Mouse (Mus musculus): ENCODE results near the gene Agt. TPM values are rescaled to one million over a fixed set of nuclear protein-coding genes. Genes with fewer than 3 reads are reported as not detected.

The Agt gene
- polyA plus RNA-seq, 1 experiment, result 91.6 TPM

- H3K36me3 ChIP-seq (ENCODE audit: control insufficient read depth, insufficient read depth, low read length), result no peaks in the 10 kb centered on the region
- H3K27me3 ChIP-seq (replicated peaks; ENCODE audit: control insufficient read depth, insufficient read depth, low read length), result no peaks in the 10 kb centered on the region
- H3K4me3 ChIP-seq (ENCODE audit: insufficient read depth, low read depth, low read length), result no peak overlapping the region
- WGBS, result 61% methylated on average over 4 of the region's 4 CpGs
- no peaks in the 10 kb centered on the region for H3K4me1 ChIP-seq (ENCODE audit: control insufficient read depth, insufficient read depth, low read length)
- DNase-seq, result no peak
- no peak for TF ChIP-seq POLR2A (IDR thresholded peaks at IDR 0.05; ENCODE audit: low read depth, low read length)
- no peak; the same call in 1 of the 2 replicates for TF ChIP-seq CTCF (conservative IDR thresholded peaks at IDR 0.05; ENCODE audit: insufficient read depth, insufficient read length, low read depth, low read length)
- no peak overlapping the region for H3K27ac ChIP-seq (ENCODE audit: insufficient read depth, low read depth, low read length)
Observed at GRCm38 (mm10) chr8:124589393-124589792, 19.9 kb upstream of the Agt start.

GRCm38 (mm10) chr8:124586556-124586955, 17.1 kb upstream of the Agt start:
- no peak for TF ChIP-seq POLR2A (IDR thresholded peaks at IDR 0.05; ENCODE audit: low read depth, low read length)
- no peak for TF ChIP-seq CTCF (conservative IDR thresholded peaks at IDR 0.05; ENCODE audit: insufficient read depth, insufficient read length, low read depth, low read length)
- Histone ChIP-seq H3K27ac (ENCODE audit: insufficient read depth, low read depth, low read length) (no peak overlapping the region), H3K4me3 (ENCODE audit: insufficient read depth, low read depth, low read length) (no peak overlapping the region), H3K4me1 (ENCODE audit: control insufficient read depth, insufficient read depth, low read length) (no peaks in the 10 kb centered on the region), H3K27me3 (replicated peaks; ENCODE audit: control insufficient read depth, insufficient read depth, low read length) (no peaks in the 10 kb centered on the region), H3K36me3 (ENCODE audit: control insufficient read depth, insufficient read depth, low read length) (no peaks in the 10 kb centered on the region)
- WGBS, result 83% methylated on average over 2 of the region's 2 CpGs
- DNase-seq, result no peak

GRCm38 (mm10) chr8:124585718-124586425, 16.4 kb upstream of the Agt start:
- WGBS, result 33% methylated on average over 3 of the region's 3 CpGs
- peak; percentile 40 for DNase-seq
- no peak overlapping the region for H3K27ac ChIP-seq (ENCODE audit: insufficient read depth, low read depth, low read length)
- no peaks in the 10 kb centered on the region for H3K4me1 ChIP-seq (ENCODE audit: control insufficient read depth, insufficient read depth, low read length)
- H3K27me3 ChIP-seq (replicated peaks; ENCODE audit: control insufficient read depth, insufficient read depth, low read length), result no peaks in the 10 kb centered on the region
- TF ChIP-seq POLR2A (IDR thresholded peaks at IDR 0.05; ENCODE audit: low read depth, low read length) (no peak), CTCF (conservative IDR thresholded peaks at IDR 0.05; ENCODE audit: insufficient read depth, insufficient read length, low read depth, low read length) (no peak)
- H3K36me3 ChIP-seq (ENCODE audit: control insufficient read depth, insufficient read depth, low read length), result no peaks in the 10 kb centered on the region
- H3K4me3 ChIP-seq (ENCODE audit: insufficient read depth, low read depth, low read length), result no peak overlapping the region

- no peak overlapping the region for H3K4me3 ChIP-seq (ENCODE audit: insufficient read depth, low read depth, low read length)
- H3K36me3 ChIP-seq (ENCODE audit: control insufficient read depth, insufficient read depth, low read length), result no peaks in the 10 kb centered on the region
- DNase-seq, result no peak
- H3K27ac ChIP-seq (ENCODE audit: insufficient read depth, low read depth, low read length), result no peak overlapping the region
- H3K27me3 ChIP-seq (replicated peaks; ENCODE audit: control insufficient read depth, insufficient read depth, low read length), result no peaks in the 10 kb centered on the region
- TF ChIP-seq CTCF (conservative IDR thresholded peaks at IDR 0.05; ENCODE audit: insufficient read depth, insufficient read length, low read depth, low read length), result no peak
- TF ChIP-seq POLR2A (IDR thresholded peaks at IDR 0.05; ENCODE audit: low read depth, low read length), result no peak
- 79% methylated on average over 1 of the region's 1 CpGs for WGBS
- no peaks in the 10 kb centered on the region; the same call in 1 of the 2 replicates for H3K4me1 ChIP-seq (ENCODE audit: control insufficient read depth, insufficient read depth, low read length)
Observed at GRCm38 (mm10) chr8:124576751-124577150, 7.2 kb upstream of the Agt start.

GRCm38 (mm10) chr8:124575811-124576210, 6.3 kb upstream of the Agt start, which contains the start of gene Capn9:
Gene Capn9 (plus strand): TSS chr8:124576111.
- TF ChIP-seq POLR2A (IDR thresholded peaks at IDR 0.05; ENCODE audit: low read depth, low read length), result no peak
- no peak for TF ChIP-seq CTCF (conservative IDR thresholded peaks at IDR 0.05; ENCODE audit: insufficient read depth, insufficient read length, low read depth, low read length)
- Histone ChIP-seq H3K4me1 (ENCODE audit: control insufficient read depth, insufficient read depth, low read length) (no peaks in the 10 kb centered on the region; the same call in 1 of the 2 replicates), H3K27ac (ENCODE audit: insufficient read depth, low read depth, low read length) (no peak within 1 kb of the TSS), H3K4me3 (ENCODE audit: insufficient read depth, low read depth, low read length) (no peak within 1 kb of the TSS), H3K27me3 (replicated peaks; ENCODE audit: control insufficient read depth, insufficient read depth, low read length) (no peaks in the 10 kb centered on the region), H3K36me3 (ENCODE audit: control insufficient read depth, insufficient read depth, low read length) (no peaks in the 10 kb centered on the region)
- DNase-seq, result no peak
- WGBS, result 73% methylated on average over 8 of the region's 8 CpGs

GRCm38 (mm10) chr8:124573552-124574340, 4.2 kb upstream of the Agt start:
- 58% methylated on average over 15 of the region's 15 CpGs for WGBS
- peak; percentile 92 for DNase-seq
- H3K36me3 ChIP-seq (ENCODE audit: control insufficient read depth, insufficient read depth, low read length), result no peaks in the 10 kb centered on the region
- H3K4me3 ChIP-seq (ENCODE audit: insufficient read depth, low read depth, low read length), result no peak overlapping the region
- no peak overlapping the region for H3K27ac ChIP-seq (ENCODE audit: insufficient read depth, low read depth, low read length)
- H3K27me3 ChIP-seq (replicated peaks; ENCODE audit: control insufficient read depth, insufficient read depth, low read length), result no peaks in the 10 kb centered on the region
- peaks cover 6% of the 10 kb centered on the region; the same call in 1 of the 2 replicates for H3K4me1 ChIP-seq (ENCODE audit: control insufficient read depth, insufficient read depth, low read length)
- TF ChIP-seq POLR2A (IDR thresholded peaks at IDR 0.05; ENCODE audit: low read depth, low read length), result no peak
- peak; percentile 89 for TF ChIP-seq CTCF (conservative IDR thresholded peaks at IDR 0.05; ENCODE audit: insufficient read depth, insufficient read length, low read depth, low read length)

- no peak for TF ChIP-seq CTCF (conservative IDR thresholded peaks at IDR 0.05; ENCODE audit: insufficient read depth, insufficient read length, low read depth, low read length)
- no peak for TF ChIP-seq POLR2A (IDR thresholded peaks at IDR 0.05; ENCODE audit: low read depth, low read length)
- H3K36me3 ChIP-seq (ENCODE audit: control insufficient read depth, insufficient read depth, low read length), result no peaks in the 10 kb centered on the region
- no peaks in the 10 kb centered on the region for H3K27me3 ChIP-seq (replicated peaks; ENCODE audit: control insufficient read depth, insufficient read depth, low read length)
- no peak overlapping the region for H3K27ac ChIP-seq (ENCODE audit: insufficient read depth, low read depth, low read length)
- H3K4me3 ChIP-seq (ENCODE audit: insufficient read depth, low read depth, low read length), result no peak overlapping the region
- peaks cover 9% of the 10 kb centered on the region; the same call in 1 of the 2 replicates for H3K4me1 ChIP-seq (ENCODE audit: control insufficient read depth, insufficient read depth, low read length)
- DNase-seq, result peak; percentile 40
Observed at GRCm38 (mm10) chr8:124572430-124572775, 2.9 kb upstream of the Agt start.
